Mouse (Mus musculus): ENCODE results near the gene Gm20867. TPM values are rescaled to one million over a fixed set of nuclear protein-coding genes. Genes with fewer than 3 reads are reported as not detected.
"Not testable (repeated sequence)": the region's sequence is repeated elsewhere in the genome, so short reads cannot be mapped to it uniquely, and the experiment has no call there.

Gm20867 gene
- not detected in 2 replicates for polyA plus RNA-seq (2015; fragmentation: Nextera tagmentation; extraction: Ambion mirVana)

GRCm38 (mm10) chrY:77963104-77963503, at the start of gene Gm20867:
Gm20867 (minus strand) TSS chrY:77963204.
- no CpG with 5 or more reads among the region's 3 CpGs for WGBS
- H3K36me3 ChIP-seq (ENCODE audit: insufficient read depth, low read length); H3K4me2 ChIP-seq (replicated peaks; ENCODE audit: low read depth, low read length); H3K4me1 ChIP-seq (ENCODE audit: insufficient read depth, low read length); H3K27ac ChIP-seq (ENCODE audit: low read length); H3K9me3 ChIP-seq (ENCODE audit: low read length); H3K4me3 ChIP-seq (ENCODE audit: low read length); H3K27me3 ChIP-seq (ENCODE audit: insufficient read depth, low read length); H3K9ac ChIP-seq (replicated peaks; ENCODE audit: low read length); ATAC-seq (ENCODE audit: low FRiP score, low TSS enrichment): not testable (repeated sequence)

Other genes with a start within 250 kb of the Gm20867 start
- not detected in 2 replicates for gene Gm29564, start 249.8 kb upstream of the Gm20867 start, polyA plus RNA-seq (2015; fragmentation: Nextera tagmentation; extraction: Ambion mirVana)